Mouse (Mus musculus): ENCODE results near the gene Evi5.

- TF ChIP-seq CTCF (IDR thresholded peaks at IDR 0.05; ENCODE audit: control insufficient read depth, insufficient read depth, insufficient replicate concordance, low read depth, low read length) (no peak), POLR2A (IDR thresholded peaks at IDR 0.05; ENCODE audit: control insufficient read depth, low read depth, low read length) (no peak)
Measured at GRCm38 (mm10) chr5:107738296-107738695, 136.6 kb downstream of the Evi5 start.
